Mouse (Mus musculus): ENCODE measurements around the gene Mettl23.

DNA sequence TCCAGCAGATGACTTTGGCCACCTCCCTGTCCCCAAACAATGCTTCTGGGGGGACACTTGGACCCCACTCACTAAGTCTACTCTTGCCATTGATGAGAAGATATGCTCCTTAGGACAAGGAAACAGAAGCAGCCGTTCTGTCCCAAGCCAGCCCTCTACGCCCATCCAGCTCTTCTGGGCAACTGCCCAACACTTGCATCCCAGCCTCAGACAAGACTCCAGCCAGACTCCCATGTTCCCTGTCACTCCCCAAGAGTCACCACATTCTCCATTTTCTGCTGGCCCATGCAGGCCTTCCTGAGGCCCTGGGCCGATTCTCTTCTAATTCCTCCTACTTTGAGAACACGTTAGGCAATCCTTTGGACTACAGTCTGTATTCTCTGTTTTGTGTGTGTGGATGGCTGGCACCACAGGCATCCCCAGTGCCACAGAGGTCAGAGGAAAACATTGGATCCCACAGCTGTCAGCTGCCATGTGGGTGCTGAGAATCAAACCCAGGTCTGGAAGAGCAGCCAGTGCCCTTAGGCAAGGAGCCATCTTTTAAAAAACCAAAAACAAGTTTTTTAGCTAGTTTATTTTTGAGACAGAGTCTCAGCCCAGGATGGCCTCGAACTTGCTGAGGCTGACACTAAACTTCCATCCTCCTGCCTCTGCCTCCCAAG is 23.0 kb upstream of the Mettl23 start:
- TF ChIP-seq GATA1 (IDR thresholded peaks at IDR 0.05; ENCODE audit: borderline replicate concordance, low read length) (no peak), FLI1 (IDR thresholded peaks at IDR 0.05; ENCODE audit: low read length) (no peak)
